Mouse (Mus musculus): ENCODE data around the gene Gpr88.

DNA sequence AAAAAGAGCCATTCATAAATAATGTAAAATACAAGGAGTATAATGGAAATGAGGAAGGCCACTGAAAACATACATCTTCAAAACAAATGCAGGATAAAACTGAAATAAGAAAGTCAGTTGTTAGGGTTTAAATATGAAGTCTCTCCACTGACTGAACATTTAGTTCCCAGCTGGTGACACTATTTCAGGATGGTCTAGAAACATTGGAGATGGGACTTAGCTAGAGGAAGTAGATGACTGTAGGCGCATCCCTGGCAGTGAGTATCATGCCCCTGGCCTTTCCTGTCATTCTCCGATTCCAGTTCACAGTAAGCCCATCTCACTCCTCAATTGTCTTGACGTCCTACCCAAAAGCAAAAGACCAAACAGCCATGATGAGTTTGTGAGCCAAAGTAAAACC lies 19.8 kb downstream of the Gpr88 start:
- TF ChIP-seq CTCF (IDR thresholded peaks at IDR 0.05; ENCODE audit: low read depth, low read length), result no peak
- no peak for TF ChIP-seq POLR2AphosphoS5 (IDR thresholded peaks at IDR 0.05; ENCODE audit: insufficient replicate concordance, low read depth, low read length)
- TF ChIP-seq TAL1 (conservative IDR thresholded peaks at IDR 0.05; ENCODE audit: low read depth, low read length), result no peak

All from G1E (cell line).